Mouse (Mus musculus): Measurements from ENCODE around the gene Camk1. TPM values are rescaled to one million over a fixed set of nuclear protein-coding genes. Genes with fewer than 3 reads are reported as not detected.

Gene Camk1
- total RNA-seq, 1 experiment from 2014 or later = 62.0 TPM

DNA sequence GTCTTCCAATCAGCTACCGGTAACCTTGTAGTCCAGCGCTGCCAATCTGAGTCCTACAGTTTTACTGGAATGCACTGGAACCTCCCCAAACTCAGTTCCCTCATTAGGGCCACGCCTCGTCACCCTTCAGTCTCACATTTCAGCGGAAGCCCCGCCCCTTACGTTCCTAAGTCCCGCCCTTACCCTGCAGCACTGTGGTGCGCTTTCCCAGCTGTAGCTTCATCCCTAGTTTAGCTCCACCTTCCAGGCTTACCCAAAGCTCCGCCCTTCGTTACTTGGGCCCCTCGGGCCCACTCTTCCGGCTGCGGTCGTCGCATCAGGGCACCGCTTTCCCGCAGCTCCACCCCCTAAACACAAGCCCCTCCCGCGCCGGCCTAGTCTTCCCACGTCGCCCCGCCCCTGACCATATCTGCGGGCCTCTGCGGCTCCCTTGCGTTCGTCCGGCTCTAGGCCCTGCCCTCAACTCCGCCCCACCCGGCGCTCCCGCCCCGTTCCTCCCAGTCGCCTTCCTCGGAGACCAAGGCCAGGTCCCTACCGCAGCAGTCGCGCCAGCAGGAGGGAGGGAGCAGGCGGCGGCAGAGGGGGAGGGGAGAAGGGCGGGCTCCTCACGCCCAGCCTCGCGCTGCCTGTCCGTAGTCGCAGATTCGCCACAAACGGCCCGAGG lies 37.3 kb downstream of the Camk1 start:
- peak; percentile 100 for DNase-seq

DNA sequence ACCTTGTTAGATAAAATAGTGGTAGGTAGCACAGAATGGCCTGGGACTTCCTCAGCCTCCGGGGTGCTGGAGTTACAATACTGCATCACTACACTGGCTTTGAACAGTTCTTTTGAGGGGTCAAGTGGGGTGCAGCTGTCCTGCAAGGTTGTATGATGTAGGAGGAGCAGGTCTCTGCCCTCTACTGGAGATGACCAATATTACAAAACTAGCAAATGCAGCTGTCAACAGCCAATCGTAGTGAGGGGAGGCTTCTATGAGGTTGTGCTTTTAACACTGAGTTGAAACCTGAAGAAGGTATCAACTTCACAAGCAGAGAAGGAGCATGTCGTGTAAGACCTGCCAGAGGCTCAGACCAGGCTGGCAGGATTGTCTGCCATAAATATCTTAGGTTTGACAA lies 41.5 kb downstream of the Camk1 start:
- DNase-seq = no peak

DNA sequence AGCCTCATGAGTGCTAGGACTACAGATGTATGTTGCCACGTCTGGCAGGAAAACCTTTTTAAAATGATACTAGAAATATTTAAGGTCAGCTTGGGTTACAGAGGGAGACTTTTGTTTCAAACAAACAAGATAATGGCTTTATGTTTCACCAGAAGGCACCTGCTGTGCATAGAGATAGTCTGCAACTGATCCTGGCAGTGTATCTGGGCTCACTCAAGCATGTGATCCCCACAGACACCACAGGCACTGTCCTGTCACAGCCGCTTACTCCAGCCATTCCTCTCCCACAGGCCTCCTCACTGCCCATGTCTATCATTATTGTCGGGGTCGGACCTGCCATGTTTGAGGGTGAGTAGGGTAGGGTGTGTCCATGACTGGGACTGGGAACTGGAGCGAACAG lies 42.4 kb downstream of the Camk1 start:
- DNase-seq = no peak

GRCm38 (mm10) chr6:113296639-113297038 lies 47.1 kb downstream of the Camk1 start:
- no peak for DNase-seq

GRCm38 (mm10) chr6:113296046-113296445 lies 47.7 kb downstream of the Camk1 start:
- DNase-seq = no peak

DNA sequence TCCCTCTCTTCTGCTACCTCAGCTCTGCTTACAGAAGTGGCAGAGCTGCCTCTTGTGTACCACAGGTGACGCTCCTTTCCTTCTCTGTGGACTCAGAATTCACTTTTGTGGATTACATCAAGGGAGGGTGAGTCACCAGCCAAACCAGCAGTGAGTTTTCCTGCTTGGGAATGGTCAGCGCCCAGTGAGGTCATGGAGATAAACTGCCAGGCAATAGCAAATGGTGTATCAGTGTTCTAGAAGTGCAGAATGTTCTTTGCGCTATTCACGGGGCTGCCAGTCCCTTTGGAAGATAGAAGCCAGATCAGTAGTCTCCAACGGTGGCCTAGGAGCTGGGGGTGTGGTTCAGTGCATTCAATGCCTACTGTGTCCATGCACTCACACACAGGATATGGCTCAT lies 50.8 kb downstream of the Camk1 start:
- no peak for DNase-seq

DNA sequence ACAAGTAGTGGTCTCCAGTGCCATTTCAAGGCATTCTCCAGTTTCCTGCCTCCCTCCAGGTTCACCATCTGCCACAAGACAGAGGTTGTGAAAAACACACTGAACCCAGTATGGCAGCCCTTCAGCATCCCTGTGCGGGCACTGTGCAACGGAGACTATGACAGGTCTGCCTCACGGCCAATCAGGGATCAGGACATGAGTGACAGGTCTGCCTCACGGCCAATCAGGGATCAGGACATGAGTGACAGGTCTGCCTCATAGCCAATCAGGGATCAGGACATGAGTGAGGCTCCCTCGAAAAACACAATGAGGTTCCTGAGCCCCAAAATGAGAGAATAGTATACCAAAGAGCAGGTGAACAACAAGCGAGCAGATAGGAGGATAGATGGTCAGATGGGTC lies 53.4 kb downstream of the Camk1 start:
- no peak for DNase-seq

DNA sequence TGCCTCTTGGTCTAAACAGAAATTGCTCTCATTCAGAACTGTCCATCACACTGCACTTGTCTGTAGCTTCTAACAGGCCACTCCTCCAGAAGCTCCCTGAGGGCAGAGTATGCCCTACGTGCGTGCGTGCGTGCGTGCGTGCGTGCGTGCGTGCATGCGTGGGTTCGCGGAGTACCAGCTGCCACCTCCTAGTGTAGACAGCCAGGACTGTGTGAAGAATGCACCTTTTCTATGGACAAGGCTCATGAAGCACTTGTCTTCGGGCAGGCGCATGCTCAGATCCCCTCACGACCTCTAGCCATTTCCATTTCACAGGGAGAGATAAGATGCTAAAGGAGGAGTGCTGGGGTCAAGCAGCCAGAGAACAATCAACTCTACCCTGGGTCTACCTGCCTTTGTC lies 54.4 kb downstream of the Camk1 start:
- no peak for DNase-seq

- DNase-seq = no peak
These were observed 56.5 kb downstream of the Camk1 start for GRCm38 (mm10) chr6:113287236-113287635.

- DNase-seq = no peak
These were observed 57.5 kb downstream of the Camk1 start for GRCm38 (mm10) chr6:113286316-113286715.

GRCm38 (mm10) chr6:113284931-113285330 lies 58.9 kb downstream of the Camk1 start:
- DNase-seq = no peak

Other genes starting within 250 kb of the Camk1 start
- 2.8 and 5.0 TPM in 2 replicates for gene Lhfpl4, start 148.6 kb downstream of the Camk1 start, total RNA-seq (2021)
- 23.0 and 30.9 TPM in 2 replicates for gene Mtmr14, start 106.1 kb downstream of the Camk1 start, total RNA-seq (2021)
- gene Cpne9, start 61.7 kb downstream of the Camk1 start, total RNA-seq (2021) = 0.85 and 1.4 TPM in 2 replicates
- gene Brpf1, start 36.8 kb downstream of the Camk1 start, total RNA-seq (2021) = 27.8 and 32.9 TPM in 2 replicates
- 16.7 and 19.9 TPM in 2 replicates for gene Ogg1, start 17.0 kb downstream of the Camk1 start, total RNA-seq (2021)
- 51.4 and 54.5 TPM in 2 replicates for gene Tada3, start 33.9 kb upstream of the Camk1 start, total RNA-seq (2021)
- 143 and 191 TPM in 2 replicates for gene Arpc4, start 34.1 kb upstream of the Camk1 start, total RNA-seq (2021)
- 3.9 and 4.5 TPM in 2 replicates for gene Ttll3, start 45.3 kb upstream of the Camk1 start, total RNA-seq (2021)
- 7.6 and 8.1 TPM in 2 replicates for gene Rpusd3, start 75.4 kb upstream of the Camk1 start, total RNA-seq (2021)
- 153 and 182 TPM in 2 replicates for gene Cidec, start 91.8 kb upstream of the Camk1 start, total RNA-seq (2021)
- gene Jagn1, start 98.6 kb upstream of the Camk1 start, total RNA-seq (2021) = 47.5 and 55.0 TPM in 2 replicates
- gene Il17re, start 114.5 kb upstream of the Camk1 start, total RNA-seq (2021) = 0.76 and 1.5 TPM in 2 replicates
- gene Il17rc, start 127.4 kb upstream of the Camk1 start, total RNA-seq (2021) = 18.0 and 19.3 TPM in 2 replicates
- 45.2 and 59.9 TPM in 2 replicates for gene Creld1, start 139.3 kb upstream of the Camk1 start, total RNA-seq (2021)
- 0.30 TPM in 1 of 2 replicates, not detected in the other for gene Prrt3, start 157.9 kb upstream of the Camk1 start, total RNA-seq (2021)
- gene Emc3, start 187.7 kb upstream of the Camk1 start, total RNA-seq (2021) = 116 and 125 TPM in 2 replicates
- 2.0 and 3.0 TPM in 2 replicates for gene Fancd2, start 187.7 kb upstream of the Camk1 start, total RNA-seq (2021)

All from adrenal gland, postnatal 25 days (tissue).